In the genomic region with DNA sequence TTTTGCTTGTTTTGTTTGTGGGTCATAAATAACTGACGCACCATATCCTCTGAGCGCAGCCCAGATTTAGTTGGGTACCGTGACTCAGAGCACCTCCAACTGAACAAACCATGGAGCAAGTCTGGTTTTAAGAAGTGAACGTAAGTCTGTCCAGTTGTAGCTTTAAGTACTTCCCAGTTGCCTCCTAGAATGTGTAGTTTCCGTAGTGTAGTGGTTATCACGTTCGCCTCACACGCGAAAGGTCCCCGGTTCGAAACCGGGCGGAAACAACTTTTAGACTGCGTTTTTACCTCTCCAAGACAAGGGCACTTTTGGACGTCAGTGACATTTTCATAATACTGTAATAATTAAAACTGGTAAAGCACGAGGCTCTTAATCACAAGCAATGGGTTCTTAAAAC, we compare ENCODE assay signal across 1 mouse cellular context.
TF ChIP-seq lines count a peak whose summit lies in the region.

No protein-coding gene starts in this region.

TF ChIP-seq in CH12.LX, 34 proteins besides CTCF, POLR2A, EP300 and RAD21:
- TF ChIP-seq TCF12 (IDR thresholded peaks at IDR 0.05; ENCODE audit: low read depth, low read length) (no peak), BHLHE40 (IDR thresholded peaks at IDR 0.05; ENCODE audit: low read depth, low read length) (peak; percentile 73; the same call in 1 of the 2 replicates), CHD1 (IDR thresholded peaks at IDR 0.05; ENCODE audit: low read depth, low read length) (no peak), MAFK (IDR thresholded peaks at IDR 0.05; ENCODE audit: insufficient replicate concordance, low read length) (peak; percentile 97), NRF1 (IDR thresholded peaks at IDR 0.05; ENCODE audit: low read depth, low read length) (peak; percentile 72), E2F4 (IDR thresholded peaks at IDR 0.05; ENCODE audit: insufficient replicate concordance, low read depth, low read length) (peak; percentile 82; the same call in 1 of the 2 replicates), ZNF384 (IDR thresholded peaks at IDR 0.05; ENCODE audit: low read depth, low read length) (no peak), MYC (IDR thresholded peaks at IDR 0.05; ENCODE audit: low read depth, low read length) (no peak), TBP (conservative IDR thresholded peaks at IDR 0.05; ENCODE audit: low read depth, low read length) (peak; percentile 100), ETS1 (conservative IDR thresholded peaks at IDR 0.05; ENCODE audit: low read depth, low read length) (peak; percentile 39; the same call in 1 of the 2 replicates), KAT2A (IDR thresholded peaks at IDR 0.05; ENCODE audit: insufficient replicate concordance, low read length) (peak; percentile 93; the same call in 1 of the 2 replicates), MEF2A (IDR thresholded peaks at IDR 0.05; ENCODE audit: borderline replicate concordance, low read depth, low read length) (peak; percentile 68; the same call in 1 of the 2 replicates), MAX (IDR thresholded peaks at IDR 0.05; ENCODE audit: low read length) (no peak), PAX5 (IDR thresholded peaks at IDR 0.05; ENCODE audit: low read length) (no peak), UBTF (IDR thresholded peaks at IDR 0.05; ENCODE audit: low read depth, low read length) (no peak), JUND (conservative IDR thresholded peaks at IDR 0.05; ENCODE audit: low read depth, low read length) (peak; percentile 48), ELF1 (IDR thresholded peaks at IDR 0.05; ENCODE audit: low read depth, low read length) (peak; percentile 98)
TF ChIP-seq in CH12.LX: peak in this region for 10.
